Mouse (Mus musculus) heart, adult 11 months (tissue): ENCODE measurements around the gene Phlpp1.

ENCODE experiments used
- DNase-seq: peaks from one replicate; pipeline ENCODE4 v3.0.0; 2022

The Phlpp1 gene

DNA sequence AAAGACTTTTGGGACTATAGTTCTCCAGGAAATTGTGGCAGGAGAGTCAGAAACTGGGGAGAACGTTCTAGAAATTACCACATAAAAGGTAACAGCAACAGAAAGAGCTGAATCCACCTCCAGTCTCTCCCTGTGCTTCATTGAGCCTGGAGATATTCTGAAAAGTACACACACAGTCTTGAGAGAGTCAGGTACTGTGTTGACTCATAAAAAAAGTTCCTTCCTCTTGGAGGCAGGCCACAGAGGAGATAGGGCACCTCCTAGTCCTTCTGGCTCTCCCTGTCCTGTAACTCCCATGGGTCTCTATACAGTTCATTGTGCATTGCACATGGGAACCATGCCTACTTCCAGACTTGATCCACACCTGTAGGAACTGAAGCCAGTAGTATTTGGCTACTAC is 149.0 kb downstream of the Phlpp1 start:
- DNase-seq, result no peak

- DNase-seq, result no peak
Observed at GRCm38 (mm10) chr1:106321432-106322126, 150.0 kb downstream of the Phlpp1 start.

DNA sequence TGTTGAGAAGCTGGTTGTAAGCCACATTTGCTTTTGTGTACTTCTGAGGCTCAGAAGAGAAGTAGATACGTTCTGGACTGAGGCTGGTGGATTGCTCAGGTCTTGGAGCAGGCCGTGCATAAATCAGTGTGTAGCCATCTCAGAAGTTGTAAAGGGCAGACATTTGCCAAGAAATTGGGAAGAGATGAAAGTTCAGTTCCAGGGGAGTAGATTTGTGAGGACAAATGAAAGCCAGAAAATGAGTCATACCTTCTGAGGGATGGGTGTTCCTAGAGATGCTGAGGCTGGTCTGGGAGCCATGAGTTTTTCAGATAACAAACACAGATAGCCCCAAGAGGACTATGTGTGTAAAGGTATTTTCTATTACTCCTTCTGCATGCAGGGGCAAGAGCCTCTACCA is 155.1 kb downstream of the Phlpp1 start:
- no peak for DNase-seq

GRCm38 (mm10) chr1:106342100-106342499 is 170.5 kb downstream of the Phlpp1 start:
- peak; percentile 90 for DNase-seq

- DNase-seq, result peak; percentile 44
Observed at GRCm38 (mm10) chr1:106345265-106345664, 173.7 kb downstream of the Phlpp1 start.

DNA sequence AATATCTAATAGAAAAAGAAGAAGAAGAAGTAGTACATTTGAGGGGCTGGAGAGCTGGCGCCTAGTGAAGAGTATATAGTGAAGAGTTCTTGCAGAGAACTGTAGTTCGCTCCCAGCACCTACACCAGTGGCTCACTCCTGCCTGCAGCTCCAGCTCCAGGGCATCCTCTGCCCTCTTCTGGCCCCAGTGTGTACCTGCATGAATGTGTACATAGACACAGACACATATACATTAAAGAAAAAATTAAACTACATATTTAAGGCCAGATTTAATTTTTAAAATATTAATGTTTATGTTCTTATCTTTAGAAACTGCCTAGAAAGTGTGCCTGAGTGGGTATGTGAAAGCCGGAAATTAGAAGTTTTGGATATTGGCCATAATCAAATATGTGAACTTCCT is 175.2 kb downstream of the Phlpp1 start:
- peak; percentile 29 for DNase-seq

DNA sequence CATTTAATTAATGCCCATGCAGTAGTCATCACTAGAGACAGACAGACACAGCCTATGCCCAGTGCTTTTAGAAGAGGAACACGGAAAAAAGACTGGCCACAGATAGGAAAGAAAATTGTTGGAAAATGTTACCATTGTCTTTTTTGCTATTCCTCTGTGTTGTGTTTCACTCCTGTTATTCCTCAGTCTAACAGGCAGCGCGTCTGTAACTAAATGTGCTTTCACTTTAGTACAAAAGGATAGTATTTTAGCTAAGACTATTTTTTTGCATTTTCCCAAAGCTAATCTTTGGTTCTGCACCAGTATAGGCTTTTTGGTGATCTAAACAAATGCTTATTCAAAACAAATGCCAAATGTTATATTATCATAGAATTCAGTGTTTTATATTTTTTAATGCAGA is 177.6 kb downstream of the Phlpp1 start:
- DNase-seq, result no peak

- peak; percentile 39 for DNase-seq
Observed at GRCm38 (mm10) chr1:106351512-106351911, 180.0 kb downstream of the Phlpp1 start.

- DNase-seq, result peak; percentile 61
Observed at GRCm38 (mm10) chr1:106352801-106353511, 181.4 kb downstream of the Phlpp1 start.

- DNase-seq, result peak; percentile 70
Observed at GRCm38 (mm10) chr1:106353993-106354392, 182.4 kb downstream of the Phlpp1 start.

- DNase-seq, result peak; percentile 59
Observed at GRCm38 (mm10) chr1:106359474-106359873, 187.9 kb downstream of the Phlpp1 start.

GRCm38 (mm10) chr1:106362841-106363604 is 191.5 kb downstream of the Phlpp1 start:
- peak; percentile 89 for DNase-seq

DNA sequence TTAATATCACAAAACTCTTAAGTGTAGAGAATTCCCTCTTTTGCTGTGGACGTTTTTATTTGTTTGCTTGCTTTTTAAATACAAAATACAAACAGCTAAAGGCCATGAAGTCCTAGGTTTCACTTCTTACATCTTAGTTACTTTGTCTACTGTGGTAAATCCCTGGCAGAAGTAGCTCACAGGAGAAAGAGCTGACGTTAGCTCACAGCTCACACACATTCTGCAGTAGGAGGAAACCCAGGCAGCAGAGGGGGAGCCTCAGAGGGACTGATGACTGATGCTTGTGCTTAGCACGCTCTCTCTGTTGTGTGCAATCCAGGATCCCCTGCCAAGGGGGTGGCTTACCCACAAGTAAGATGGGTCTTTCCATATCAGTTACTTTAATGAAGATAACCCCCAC is 197.8 kb downstream of the Phlpp1 start:
- no peak for DNase-seq

DNA sequence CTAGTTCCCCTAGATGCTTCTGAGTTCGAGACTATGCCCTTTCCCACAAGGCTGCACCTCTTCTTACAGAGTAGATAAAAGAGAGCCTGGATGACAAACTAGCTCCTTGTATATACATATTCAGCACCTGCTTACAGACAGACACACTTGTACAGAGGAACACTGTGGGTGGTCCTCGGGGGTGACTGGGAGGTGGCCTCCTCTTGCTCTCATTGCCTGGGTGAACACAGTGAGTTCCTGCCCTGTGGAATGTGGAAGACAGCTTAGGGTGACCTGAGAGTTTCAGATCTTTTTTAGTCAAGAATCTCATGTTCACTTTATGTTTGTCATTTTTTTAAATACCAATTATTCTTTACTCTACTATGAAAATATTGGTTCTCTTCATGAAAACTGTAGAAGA is 200.9 kb downstream of the Phlpp1 start:
- peak; percentile 75 for DNase-seq

DNA sequence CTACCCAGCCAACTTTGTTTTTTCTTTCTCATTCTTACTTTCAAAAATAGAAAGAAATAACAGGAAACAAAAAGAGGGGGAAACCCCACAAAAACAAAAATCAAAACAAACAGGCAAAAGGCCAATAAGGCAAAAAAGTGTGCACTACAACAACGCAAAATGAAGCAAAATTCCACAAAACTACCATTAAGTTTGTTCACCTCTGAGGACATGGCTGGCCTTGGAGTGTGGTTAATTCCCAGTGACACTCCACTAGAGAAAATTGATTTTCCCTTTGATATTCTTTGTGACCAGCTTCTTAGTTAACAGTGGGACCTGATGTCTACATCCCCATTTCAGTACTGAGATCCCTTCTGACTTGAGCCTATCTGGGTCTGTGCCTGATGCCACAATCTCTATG is 202.1 kb downstream of the Phlpp1 start:
- DNase-seq, result no peak

DNA sequence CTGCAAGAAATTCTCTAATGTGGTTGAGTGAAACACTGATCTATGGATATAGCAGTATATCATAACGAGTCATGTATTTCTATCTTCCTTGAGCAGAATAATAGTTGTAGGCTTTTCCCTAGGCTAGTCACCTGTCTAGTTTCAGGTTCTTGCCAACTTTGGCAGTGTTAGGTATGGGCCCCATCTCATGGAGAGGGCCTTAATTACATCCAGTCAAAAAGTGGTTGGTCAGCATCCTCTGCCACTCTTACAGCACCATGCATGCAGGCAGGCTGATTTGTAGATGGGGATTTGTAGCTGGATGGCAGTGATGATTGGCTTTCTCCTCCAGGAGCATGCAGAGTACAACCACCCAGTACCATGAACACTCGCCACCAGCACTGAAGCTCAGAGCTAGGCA is 202.7 kb downstream of the Phlpp1 start:
- peak; percentile 64 for DNase-seq

DNA sequence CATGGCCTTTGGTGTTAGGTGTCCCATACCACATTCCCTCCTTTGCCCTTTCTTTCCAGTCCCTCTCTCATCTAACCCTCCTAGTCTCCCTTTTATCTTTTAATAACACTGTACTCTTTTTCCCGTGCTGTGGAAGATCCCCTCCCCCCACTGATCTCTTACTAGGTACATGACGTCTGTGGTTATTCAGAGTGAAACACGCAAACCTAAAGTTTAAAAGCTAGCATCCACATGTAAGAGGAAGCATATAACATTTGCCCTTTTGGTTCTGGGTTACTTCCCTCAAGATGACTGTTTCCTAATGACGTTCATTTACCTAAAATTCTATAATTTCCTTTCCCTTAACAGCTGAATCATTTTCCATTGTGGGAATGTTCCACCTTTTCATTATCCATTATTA is 203.4 kb downstream of the Phlpp1 start:
- no peak for DNase-seq

DNA sequence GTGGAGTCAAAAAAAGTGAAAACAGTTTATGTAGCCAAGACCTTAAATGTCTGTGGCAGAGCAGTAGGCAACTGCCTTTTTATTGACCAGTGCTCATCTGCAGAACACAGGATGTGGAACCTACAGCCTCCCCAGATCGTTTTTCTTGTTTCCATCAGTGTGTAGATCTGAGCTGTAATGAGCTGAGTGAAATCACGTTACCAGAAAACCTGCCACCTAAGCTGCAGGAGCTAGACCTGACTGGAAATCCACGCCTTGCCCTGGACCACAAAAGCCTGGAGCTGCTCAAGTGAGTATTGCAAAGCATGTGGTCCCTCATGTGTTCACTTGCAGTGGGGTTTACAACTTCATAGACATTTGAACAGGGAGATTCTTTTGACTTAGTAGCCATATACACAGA is 204.5 kb downstream of the Phlpp1 start:
- DNase-seq, result no peak

GRCm38 (mm10) chr1:106380465-106380864 is 208.9 kb downstream of the Phlpp1 start:
- no peak for DNase-seq

GRCm38 (mm10) chr1:106386542-106386941 is 215.0 kb downstream of the Phlpp1 start:
- DNase-seq, result no peak

DNA sequence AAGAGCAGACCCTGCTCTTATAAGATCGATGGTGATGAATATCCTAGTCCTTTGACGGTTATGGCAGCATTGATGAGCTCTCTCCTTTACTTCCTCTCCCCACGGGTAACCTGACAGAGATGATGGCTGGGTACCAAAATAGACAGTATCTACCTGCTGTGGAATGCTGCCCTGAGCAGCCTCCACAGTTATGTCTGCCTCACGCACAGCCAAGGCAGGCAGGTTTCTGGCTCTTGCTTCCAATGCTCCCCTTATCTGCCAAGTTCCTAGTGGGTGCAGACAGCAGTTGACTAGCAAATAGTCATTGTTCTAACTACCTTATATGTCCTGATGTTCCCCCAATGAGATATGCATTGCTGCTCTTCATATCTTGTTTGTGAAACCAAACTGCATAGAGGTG is 215.7 kb downstream of the Phlpp1 start:
- DNase-seq, result no peak

DNA sequence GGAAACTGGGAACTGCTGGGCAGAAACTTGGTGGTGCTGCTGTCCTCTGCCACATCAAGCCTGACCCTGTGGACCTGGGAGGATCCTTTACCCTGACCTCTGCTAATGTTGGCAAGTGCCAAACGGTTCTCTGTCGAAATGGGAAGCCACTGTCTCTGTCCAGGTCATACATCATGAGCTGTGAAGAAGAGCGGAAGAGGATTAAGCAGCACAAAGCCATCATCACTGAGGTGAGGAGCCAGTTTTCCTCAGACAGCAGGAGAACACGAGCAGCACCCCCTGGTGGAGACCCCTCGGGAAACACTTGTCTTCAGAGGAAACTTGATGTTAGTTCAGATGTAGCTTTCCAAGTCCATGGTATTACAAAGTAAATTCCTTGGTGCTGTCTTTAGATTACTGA is 218.1 kb downstream of the Phlpp1 start:
- peak; percentile 81 for DNase-seq

DNA sequence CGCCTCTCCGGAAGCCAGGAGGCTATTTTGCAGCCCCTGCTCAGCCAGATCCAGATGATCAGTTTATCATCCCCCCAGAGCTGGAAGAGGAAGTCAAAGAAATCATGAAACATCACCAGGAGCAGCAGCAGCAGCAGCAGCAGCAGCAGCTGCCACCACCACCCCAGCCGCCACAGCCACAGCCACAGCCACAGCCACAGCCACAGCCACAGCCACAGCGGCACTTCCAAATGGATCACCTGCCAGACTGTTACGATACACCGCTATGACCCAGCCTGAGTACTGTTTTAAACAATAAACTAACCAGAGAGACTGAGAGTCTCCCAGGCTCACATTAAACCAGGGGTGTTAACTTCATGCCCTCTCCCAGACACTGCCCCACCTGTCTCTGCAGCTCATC is 221.5 kb downstream of the Phlpp1 start:
- DNase-seq, result no peak

DNA sequence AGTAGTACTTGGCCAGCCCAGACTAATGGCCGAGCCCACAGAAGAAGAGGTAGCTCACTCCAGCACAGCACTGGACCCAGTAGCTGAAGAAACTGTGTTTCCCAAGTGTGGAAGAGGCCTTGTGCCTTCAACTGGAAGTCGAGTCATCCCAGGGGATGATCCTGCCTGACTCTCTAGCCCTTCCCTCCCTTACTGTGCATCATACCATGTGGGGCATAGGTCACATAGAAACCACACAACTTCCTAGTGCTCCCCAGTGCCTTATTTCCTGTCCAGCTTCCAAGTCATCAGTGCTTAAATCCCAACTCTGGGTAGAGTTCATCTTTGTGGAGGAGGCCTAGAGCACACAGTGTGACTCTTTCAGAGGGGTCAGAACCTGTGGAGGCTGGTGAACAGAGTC is 223.1 kb downstream of the Phlpp1 start:
- DNase-seq, result no peak
